In the genomic region with DNA sequence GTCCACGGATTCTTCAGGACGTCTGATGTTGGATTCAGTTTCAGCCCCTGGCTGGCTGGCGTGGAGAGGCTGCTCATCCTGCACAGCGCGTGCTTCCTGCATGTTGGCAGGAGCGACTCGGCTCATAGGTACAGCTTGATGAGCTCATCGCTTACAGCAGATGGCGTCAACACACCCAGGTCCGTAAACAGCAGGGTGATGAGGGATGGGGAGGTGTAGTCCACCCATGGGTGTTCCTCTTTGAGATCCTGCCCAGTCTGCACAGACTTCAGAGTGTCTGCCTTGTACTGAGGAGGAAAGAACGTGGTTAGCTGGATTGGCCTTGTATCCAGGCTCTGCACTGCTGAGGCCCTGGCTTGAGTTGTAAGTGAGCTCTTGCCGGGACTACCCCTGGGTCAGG, we compare ENCODE assay signal across 16 mouse cellular contexts. TPM values are rescaled to one million over a fixed set of nuclear protein-coding genes. Genes with fewer than 3 reads are reported as not detected.
DNase-seq lines count a peak whose midpoint lies in the region; TF ChIP-seq lines count a peak whose summit lies in the region.
"Had no signal": no experiment of that assay in that cellular context is flagged by ENCODE, and none has a peak within 500 bp of the region (broad histone marks: within the 10 kb centered on the region; RNA-seq: fewer than 3 reads in every experiment).

No protein-coding gene starts in this region.

- TF ChIP-seq CTCF in gastrocnemius, adult 2 months (IDR thresholded peaks at IDR 0.05): no peak

- DNase-seq in left cerebral cortex, adult 11 months (ENCODE audit: low spot score): peak; percentile 41
- DNase-seq in left cerebral cortex, postnatal 4 days: no peak
- DNase-seq in frontal cortex, adult 2 months (ENCODE audit: extremely low spot score in 1 of 2, low spot score in 1 of 2): peak; percentile 63 to 74
- DNase-seq in layer of hippocampus, postnatal 36 days: peak; percentile 75 to 80
- no peak for DNase-seq in retina, postnatal 1 day
- no peak for DNase-seq in gastrocnemius, adult 2 months
- DNase-seq in spleen, postnatal 10 days (ENCODE audit: low spot score in 2 of 2): no peak
- DNase-seq in testis, postnatal 10 days (ENCODE audit: low spot score): no peak
- DNase-seq: B cell, adult 2 months; heart, adult 2 months; kidney, postnatal 36 days; lung, postnatal 10 days had no signal

- no peak overlapping the region for H3K4me3 ChIP-seq in gastrocnemius, adult 2 months
- H3K4me3 ChIP-seq: embryonic facial prominence, embryonic 13.5 days; forebrain, embryonic 15.5 days; heart, adult 2 months; midbrain, embryonic 12.5 days; neural tube, embryonic 13.5 days had no signal

- H3K27ac ChIP-seq in gastrocnemius, adult 2 months: no peak overlapping the region
- H3K27ac ChIP-seq: embryonic facial prominence, embryonic 13.5 days; forebrain, embryonic 15.5 days; heart, adult 2 months; midbrain, embryonic 12.5 days; neural tube, embryonic 13.5 days had no signal

- intact Hi-C loops in left cerebral cortex, postnatal 4 days (cut with DNase I): no loop called here
- intact Hi-C loops in gastrocnemius, adult 2 months (cut with DNase I): no loop called here

RNA-seq across cellular contexts. Expression of gene Eif2b1, which starts 7.9 kb away (rescaled TPM):
- total RNA-seq in left cerebral cortex, postnatal 4 days (2021): 10 to 100 TPM; 44.4 to 46.9 TPM
- 31.1 and 32.2 TPM in 2 replicates for polyA plus RNA-seq in frontal cortex, adult 2 months (2012; rRNA removed)
- 10 to 100 TPM; 36.1 to 40.6 TPM for total RNA-seq in layer of hippocampus, postnatal 36 days (2021)
- 10 to 100 TPM; 36.7 to 38.5 TPM for total RNA-seq in gastrocnemius, adult 2 months (2021)

RNA-seq across cellular contexts. Expression of gene Gtf2h3, which starts 7.9 kb away (rescaled TPM):
- 10 to 100 TPM; 36.3 to 37.1 TPM for total RNA-seq in left cerebral cortex, postnatal 4 days (2021)
- 50.6 and 56.4 TPM in 2 replicates for polyA plus RNA-seq in frontal cortex, adult 2 months (2012; rRNA removed)
- 10 to 100 TPM; 30.0 to 32.4 TPM for total RNA-seq in layer of hippocampus, postnatal 36 days (2021)
- total RNA-seq in gastrocnemius, adult 2 months (2021): 10 to 100 TPM; 15.4 to 16.3 TPM

RNA-seq across cellular contexts. Expression of gene Ddx55, which starts 18.4 kb away (rescaled TPM):
- total RNA-seq in left cerebral cortex, postnatal 4 days (2021): 10 to 100 TPM; 27.5 to 30.8 TPM
- polyA plus RNA-seq in frontal cortex, adult 2 months (2012; rRNA removed): 38.2 and 38.3 TPM in 2 replicates
- total RNA-seq in layer of hippocampus, postnatal 36 days (2021): 10 to 100 TPM; 23.3 to 28.3 TPM
- total RNA-seq in gastrocnemius, adult 2 months (2021): 1 to 10 TPM; 4.5 to 4.8 TPM

RNA-seq across cellular contexts. Expression of gene Tmed2, which starts 30.6 kb away (rescaled TPM):
- total RNA-seq in left cerebral cortex, postnatal 4 days (2021): 100 to 1,000 TPM; 119 to 123 TPM
- polyA plus RNA-seq in frontal cortex, adult 2 months (2012; rRNA removed): 108 and 133 TPM in 2 replicates
- total RNA-seq in layer of hippocampus, postnatal 36 days (2021): 100 to 1,000 TPM; 102 to 106 TPM
- total RNA-seq in gastrocnemius, adult 2 months (2021): 100 to 1,000 TPM; 144 to 170 TPM

RNA-seq across cellular contexts. Expression of gene Rilpl1, which starts 39.9 kb away (rescaled TPM):
- 10 to 100 TPM; 15.0 to 16.6 TPM for total RNA-seq in left cerebral cortex, postnatal 4 days (2021)
- polyA plus RNA-seq in frontal cortex, adult 2 months (2012; rRNA removed): 44.7 and 51.7 TPM in 2 replicates
- total RNA-seq in layer of hippocampus, postnatal 36 days (2021): 10 to 100 TPM; 68.7 to 72.1 TPM
- total RNA-seq in gastrocnemius, adult 2 months (2021): 100 to 1,000 TPM; 243 to 286 TPM

Comparison
In these comparisons a context has a peak if more than half of its experiments do, and no peak if none do; other contexts are left out.
1. DNase-seq: peak in left cerebral cortex, adult 11 months (single experiment), frontal cortex, adult 2 months (2 of 2) and layer of hippocampus, postnatal 36 days (2 of 2); none in left cerebral cortex, postnatal 4 days (single experiment), retina, postnatal 1 day (single experiment), gastrocnemius, adult 2 months (single experiment), spleen, postnatal 10 days (0 of 2) and testis, postnatal 10 days (single experiment).
2. RNA of gene Ddx55, which starts 18.4 kb away (total RNA-seq): 27.5 to 30.8 TPM in left cerebral cortex, postnatal 4 days and 23.3 to 28.3 TPM in layer of hippocampus, postnatal 36 days; 4.5 to 4.8 TPM in gastrocnemius, adult 2 months; every median in the first group is over 4 times any median in the second.